Mouse (Mus musculus): ENCODE results near the gene Gprc5b. TPM values are rescaled to one million over a fixed set of nuclear protein-coding genes. Genes with fewer than 3 reads are reported as not detected.

Gprc5b gene
- polyA plus RNA-seq (2014; fragmentation: Illumina TruSeq; extraction: RNeasy Lipid Tissue Mini Kit (QIAGEN cat#74804)): 17.7 TPM

DNA sequence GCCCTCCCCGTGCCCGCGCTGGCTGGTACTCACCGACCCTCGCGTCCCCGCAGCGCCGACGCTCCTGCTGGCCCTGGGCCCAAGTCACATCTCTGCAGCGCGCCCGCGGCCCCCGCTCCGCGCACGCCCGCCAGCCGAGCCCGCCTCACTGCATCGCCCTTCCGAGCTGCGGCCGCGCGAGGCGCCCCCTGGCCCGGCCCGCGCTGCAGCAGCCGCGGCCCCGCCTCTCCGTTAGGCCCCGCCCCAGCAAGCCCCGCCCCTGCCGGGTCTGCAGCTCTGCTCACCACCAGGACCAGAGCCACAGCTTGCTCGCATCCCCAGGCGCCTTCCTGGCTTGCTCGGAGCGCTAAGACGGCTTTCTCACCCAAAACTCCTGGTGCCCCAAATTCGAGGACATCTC, at the start of gene Gprc5b:
TSS of gene Gprc5b (minus strand) at position 205 of the 400 bp plus-strand sequence.

Other genes starting within 250 kb of the Gprc5b start
- 2.9 TPM for gene Iqck, start 139.5 kb downstream of the Gprc5b start, polyA plus RNA-seq (2014; fragmentation: Illumina TruSeq; extraction: RNeasy Lipid Tissue Mini Kit (QIAGEN cat#74804))
- 71.2 TPM for gene Knop1, start 139.0 kb downstream of the Gprc5b start, polyA plus RNA-seq (2014; fragmentation: Illumina TruSeq; extraction: RNeasy Lipid Tissue Mini Kit (QIAGEN cat#74804))
- not detected for gene Gpr139, start 189.4 kb upstream of the Gprc5b start, polyA plus RNA-seq (2014; fragmentation: Illumina TruSeq; extraction: RNeasy Lipid Tissue Mini Kit (QIAGEN cat#74804))